Mouse (Mus musculus) megakaryocyte-erythroid progenitor cell, adult 5 weeks (primary cell): ENCODE results near the gene Samd15. TPM values are rescaled to one million over a fixed set of nuclear protein-coding genes. Genes with fewer than 3 reads are reported as not detected.

Experiments used
- polyA plus RNA-seq: library from polyadenylated mRNA; stranded (reverse); fragments of >175 nt; gene quantifications from 2 replicates; pipeline ENCODE4 v1.2.3, GENCODE M21; 2012

Samd15 gene
- 0.05 and 0.06 TPM in 2 replicates for polyA plus RNA-seq

GRCm38 (mm10) chr12:87199206-87199972, at the start of gene Samd15:
Gene Samd15 (plus strand): TSS chr12:87199723.

DNA sequence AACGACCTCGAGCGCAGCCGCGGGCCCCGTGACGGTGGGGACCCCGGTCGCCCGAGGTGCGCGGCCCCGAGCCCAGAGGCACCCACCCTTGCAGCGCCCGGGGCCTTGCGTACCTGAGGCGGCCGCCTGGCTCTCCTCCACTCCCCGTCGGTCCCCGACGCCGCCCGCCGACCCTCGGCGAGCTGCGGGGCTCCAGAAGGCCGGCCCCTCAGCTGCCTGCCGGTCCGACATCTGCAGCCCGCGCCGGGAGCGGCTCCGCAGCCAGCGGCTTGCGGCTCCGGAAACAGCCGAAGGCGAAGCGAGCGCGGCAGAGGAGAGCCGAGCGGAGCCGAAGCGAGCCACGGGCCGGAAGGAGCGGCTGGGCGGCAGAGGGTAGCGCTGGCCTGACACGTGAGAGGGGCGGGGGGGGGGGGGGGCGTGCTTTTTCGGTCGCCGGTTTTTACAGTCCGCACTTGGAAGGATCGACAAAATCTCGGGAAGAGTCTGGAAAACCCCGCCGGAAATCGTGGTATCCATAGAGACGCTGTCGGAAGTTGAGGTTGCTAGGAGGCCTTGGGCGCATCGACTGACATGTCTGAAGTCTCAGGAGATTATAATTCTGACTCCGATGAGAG, 557 bp downstream of the Samd15 start, which contains the start of gene Tmed8:
Gene Tmed8, minus strand, starts transcription at position 482 of the 614 bp plus-strand sequence.

DNA sequence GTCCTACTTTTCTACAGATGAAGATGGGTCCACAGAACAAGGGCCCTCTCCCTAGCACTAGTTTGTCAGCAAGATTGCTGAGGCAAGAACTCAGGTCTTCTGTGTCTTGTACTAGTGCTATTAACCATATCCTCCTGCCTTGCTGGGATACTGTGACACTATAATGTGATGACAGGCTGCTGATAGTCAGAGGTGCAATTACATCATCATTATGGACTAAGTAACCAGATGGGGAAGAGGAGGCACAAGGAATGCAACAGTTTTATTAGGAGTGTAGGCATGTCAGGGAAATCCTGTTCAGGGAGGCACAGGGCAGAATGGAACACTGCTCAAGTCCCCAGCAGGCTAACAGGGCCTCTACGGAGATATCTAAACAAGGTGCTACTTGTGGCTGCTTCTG, 39.1 kb downstream of the Samd15 start, which contains the start of gene Noxred1:
Gene Noxred1, minus strand, starts transcription at position 101 of the 400 bp plus-strand sequence.

Other genes with a start within 250 kb of the Samd15 start
- not detected in 2 replicates for gene Zdhhc22, start 209.3 kb upstream of the Samd15 start, polyA plus RNA-seq
- not detected in 2 replicates for gene Tmem63c, start 178.4 kb upstream of the Samd15 start, polyA plus RNA-seq
- gene Ngb, start 97.2 kb upstream of the Samd15 start, polyA plus RNA-seq, result 0.06 TPM in 1 of 2 replicates, not detected in the other
- 4.7 and 5.7 TPM in 2 replicates for gene Gstz1, start 52.6 kb upstream of the Samd15 start, polyA plus RNA-seq
- 3.8 and 4.3 TPM in 2 replicates for gene Pomt2, start 51.8 kb upstream of the Samd15 start, polyA plus RNA-seq
- 0.73 and 1.0 TPM in 2 replicates for gene Tmed8, start 731 bp downstream of the Samd15 start, polyA plus RNA-seq
- 0.05 TPM in 1 of 2 replicates, not detected in the other for gene Noxred1, start 39.0 kb downstream of the Samd15 start, polyA plus RNA-seq
- gene Vipas39, start 66.5 kb downstream of the Samd15 start, polyA plus RNA-seq, result 1.6 and 3.7 TPM in 2 replicates
- 149 and 180 TPM in 2 replicates for gene Ahsa1, start 66.8 kb downstream of the Samd15 start, polyA plus RNA-seq
- gene Ism2, start 100.0 kb downstream of the Samd15 start, polyA plus RNA-seq, result not detected in 2 replicates
- 55.5 and 69.3 TPM in 2 replicates for gene Sptlc2, start 188.6 kb downstream of the Samd15 start, polyA plus RNA-seq
- gene Slirp, start 244.2 kb downstream of the Samd15 start, polyA plus RNA-seq, result 2.4 TPM in 2 replicates
- 33.0 and 33.2 TPM in 2 replicates for gene Alkbh1, start 244.3 kb downstream of the Samd15 start, polyA plus RNA-seq